Mouse (Mus musculus) lung, embryonic 14.5 days (tissue): Measurements from ENCODE around the gene Sgsm2. TPM values are rescaled to one million over a fixed set of nuclear protein-coding genes. Genes with fewer than 3 reads are reported as not detected.

Experiments used
- ATAC-seq: fragments of 200-750 bp; cut with Nextera tagmentation; 2 replicates; pipeline ENCODE4 v1.8.0; 2017; ENCODE audit warnings: mild to moderate bottlenecking, moderate TSS enrichment, moderate library complexity; ENCODE audit not compliant: insufficient read depth
- DNase-seq: peaks from one replicate; pipeline ENCODE4 v3.0.0-alpha.2; 2015
- H3K27ac ChIP-seq: fragments of 300-500 bp; sonication (generic); 2 replicates; pipeline ENCODE4 v1.5.1; 2014; ENCODE audit warnings: low read depth, mild to moderate bottlenecking, moderate library complexity
- H3K27me3 ChIP-seq: fragments of 300-500 bp; sonication (generic); 2 replicates; pipeline ENCODE4 v1.6.1; 2014; ENCODE audit warnings: low read length, control low read depth; ENCODE audit not compliant: insufficient read depth
- H3K36me3 ChIP-seq: fragments of 300-500 bp; sonication (generic); 2 replicates; pipeline ENCODE4 v1.6.1; 2014; ENCODE audit warnings: control low read depth; ENCODE audit not compliant: insufficient read depth
- H3K4me1 ChIP-seq: fragments of 300-500 bp; sonication (generic); 2 replicates; pipeline ENCODE4 v1.6.1; 2014; ENCODE audit warnings: antibody characterized with exemption, control low read depth; ENCODE audit not compliant: insufficient read depth
- H3K4me2 ChIP-seq: fragments of 300-500 bp; sonication (generic); 2 replicates; pipeline ENCODE4 v1.6.1; 2014; ENCODE audit warnings: mild to moderate bottlenecking
- H3K4me3 ChIP-seq: fragments of 300-500 bp; sonication (generic); 2 replicates; pipeline ENCODE4 v1.5.1; 2014; ENCODE audit warnings: low read depth, low read length
- H3K9ac ChIP-seq: fragments of 300-500 bp; sonication (generic); 2 replicates; pipeline ENCODE4 v1.6.1; 2014
- H3K9me3 ChIP-seq: fragments of 300-500 bp; sonication (generic); 2 replicates; pipeline ENCODE4 v1.6.1; 2016; ENCODE audit warnings: low read depth, low read length, control low read depth
- CTCF ChIP-seq: IDR thresholded peaks from 2 replicates; pipeline ENCODE4 v1.5.1; 2016; ENCODE audit warnings: antibody characterized with exemption, low read depth
- WGBS: fragments of 180-500 bp; shearing (Covaris S2); extraction: QIAGEN DNeasy Blood & Tissue Kit; methylation state at CpG from one replicate; pipeline ENCODE4 v1.1.7; 2014; 5-methylcytosine and 5-hydroxymethylcytosine counted together
- polyA plus RNA-seq: library from polyadenylated mRNA; unstranded; fragments of >200 nt; fragmentation: Nextera tagmentation; extraction: Ambion mirVana; gene quantifications from 2 replicates; pipeline ENCODE4 v1.2.1, GENCODE M21; 2014

Gene Sgsm2
- polyA plus RNA-seq, 1 experiment from 2014 or later, result 4.8 TPM

DNA sequence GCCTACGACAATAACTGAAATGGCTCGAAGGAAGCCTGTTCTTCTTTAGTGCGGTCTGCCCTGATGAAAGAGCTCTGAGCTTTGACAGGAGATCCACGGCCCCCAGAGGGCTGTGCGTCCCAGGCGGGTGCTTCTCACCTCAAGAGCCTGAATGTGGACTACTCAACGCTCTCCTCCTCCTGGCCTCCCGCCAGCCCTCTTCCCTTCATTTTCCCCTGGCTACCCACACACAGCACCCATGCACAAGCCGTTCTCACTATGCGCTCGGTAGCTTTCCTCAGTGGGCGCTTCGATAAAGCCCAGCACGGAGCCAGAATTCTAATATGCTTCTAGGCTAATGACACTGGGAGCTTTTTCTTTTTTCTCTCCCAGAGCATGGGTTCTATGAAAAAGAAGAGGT lies 14.9 kb downstream of the Sgsm2 start:
- Histone ChIP-seq H3K27ac (no peak overlapping the region), H3K9ac (no peak overlapping the region), H3K4me3 (no peak overlapping the region), H3K4me1 (no peaks in the 10 kb centered on the region), H3K9me3 (no peaks in the 10 kb centered on the region), H3K27me3 (no peaks in the 10 kb centered on the region), H3K36me3 (no peaks in the 10 kb centered on the region), H3K4me2 (no peak overlapping the region)
- TF ChIP-seq CTCF, result no peak
- ATAC-seq, result no peak
- no peak for DNase-seq
- WGBS, result 53% methylated on average over 14 of the region's 14 CpGs

GRCm38 (mm10) chr11:74880999-74881398 lies 15.9 kb downstream of the Sgsm2 start:
- Histone ChIP-seq H3K27me3 (no peaks in the 10 kb centered on the region), H3K4me2 (no peak overlapping the region), H3K9me3 (no peaks in the 10 kb centered on the region), H3K36me3 (no peaks in the 10 kb centered on the region), H3K9ac (no peak overlapping the region), H3K4me1 (no peaks in the 10 kb centered on the region), H3K4me3 (no peak overlapping the region), H3K27ac (no peak overlapping the region)
- no peak for TF ChIP-seq CTCF
- ATAC-seq (no peak), DNase-seq (no peak)
- WGBS, result 72% methylated on average over 9 of the region's 9 CpGs

DNA sequence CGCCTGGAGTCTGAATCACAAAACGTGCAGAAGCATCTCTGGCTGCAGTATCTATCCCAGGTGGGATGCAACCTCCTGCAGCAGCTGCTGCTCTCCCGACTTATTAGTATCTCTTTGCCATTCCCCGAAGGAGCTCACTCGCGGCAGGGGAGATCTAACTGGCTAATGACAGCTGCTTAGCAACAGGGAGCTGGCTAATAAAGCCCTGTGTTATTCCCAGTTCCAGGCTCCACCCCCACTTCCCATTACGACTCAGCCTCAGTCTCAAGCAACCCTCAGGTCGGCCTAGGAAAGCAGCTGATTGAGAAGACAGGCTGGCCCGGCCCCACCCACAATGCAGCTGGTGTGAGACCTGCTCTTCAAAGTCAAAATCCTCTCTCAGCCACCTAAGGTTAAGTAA lies 20.1 kb downstream of the Sgsm2 start:
- H3K4me3 ChIP-seq, result no peak overlapping the region
- ATAC-seq (peak; percentile 62), DNase-seq (peak; percentile 68)
- H3K9ac ChIP-seq, result no peak overlapping the region
- H3K9me3 ChIP-seq, result no peaks in the 10 kb centered on the region
- no peak for TF ChIP-seq CTCF
- no peaks in the 10 kb centered on the region for H3K36me3 ChIP-seq
- no peaks in the 10 kb centered on the region for H3K27me3 ChIP-seq
- 2% methylated on average over 9 of the region's 9 CpGs for WGBS
- H3K4me2 ChIP-seq, result no peak overlapping the region
- no peaks in the 10 kb centered on the region for H3K4me1 ChIP-seq
- no peak overlapping the region for H3K27ac ChIP-seq

DNA sequence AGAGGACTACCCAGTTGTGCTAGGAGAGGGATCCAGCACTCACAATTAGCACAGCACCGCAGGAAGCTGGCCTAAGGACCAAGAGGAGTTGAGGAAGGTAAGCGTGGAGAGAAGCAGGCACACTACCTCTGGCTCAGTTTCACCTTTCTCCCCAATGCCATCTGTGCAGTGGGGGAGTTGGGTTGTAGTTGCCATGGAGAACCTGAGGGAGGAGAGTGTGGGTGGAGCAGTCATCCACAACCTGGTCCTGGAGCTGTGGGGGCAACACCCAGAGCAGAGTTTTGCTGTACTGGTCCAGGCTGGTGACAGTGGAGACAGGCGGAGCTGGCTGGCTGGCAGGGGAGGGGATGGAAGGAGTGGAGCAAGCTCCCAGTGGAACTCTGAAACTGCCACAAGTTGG lies 22.2 kb downstream of the Sgsm2 start:
- WGBS, result 66% methylated on average over 3 of the region's 3 CpGs

DNA sequence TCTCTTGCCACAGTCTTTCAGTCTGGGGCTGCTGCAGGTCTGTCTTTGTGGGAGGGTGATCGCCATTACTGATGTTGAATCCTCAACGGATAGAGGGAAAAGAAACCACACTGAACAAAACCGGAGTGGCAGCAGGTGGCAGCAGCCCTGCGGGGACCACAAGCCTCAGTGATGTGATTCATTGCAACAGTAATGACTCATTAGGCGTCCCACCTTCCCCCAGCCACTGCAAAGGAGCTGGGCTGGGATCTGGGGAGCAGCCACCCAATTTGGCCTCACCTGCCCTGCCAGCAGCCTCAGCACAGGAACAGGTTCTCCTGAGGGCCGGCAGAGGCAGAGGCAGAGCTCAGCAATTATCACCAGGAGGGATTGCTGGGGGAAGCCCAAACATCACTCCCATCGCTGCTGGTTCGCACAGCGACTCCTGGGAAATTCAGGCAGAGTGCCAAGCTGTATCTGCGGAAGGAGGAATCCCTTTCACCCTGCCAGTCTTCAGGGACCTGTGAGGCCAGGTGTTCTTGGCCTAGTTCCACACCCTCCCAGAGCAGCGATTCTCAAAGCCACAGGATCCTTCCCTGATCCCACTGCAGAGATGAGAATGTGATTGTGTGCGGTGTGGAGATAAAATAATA lies 25.8 kb downstream of the Sgsm2 start:
- Histone ChIP-seq H3K36me3 (no peaks in the 10 kb centered on the region), H3K27ac (no peak overlapping the region), H3K9me3 (no peaks in the 10 kb centered on the region), H3K4me1 (peaks cover 4% of the 10 kb centered on the region; the same call in 1 of the 2 replicates), H3K4me3 (no peak overlapping the region), H3K9ac (peak overlapping the region; percentile 9; the same call in 1 of the 2 replicates), H3K4me2 (no peak overlapping the region), H3K27me3 (no peaks in the 10 kb centered on the region)
- no peak for ATAC-seq
- no peak for TF ChIP-seq CTCF
- peak; percentile 32 for DNase-seq
- 38% methylated on average over 12 of the region's 12 CpGs for WGBS

More for the DNA sequence above, 22.2 kb downstream of the Sgsm2 start:
- Histone ChIP-seq H3K27me3 (no peaks in the 10 kb centered on the region), H3K27ac (no peak overlapping the region), H3K9me3 (no peaks in the 10 kb centered on the region), H3K36me3 (no peaks in the 10 kb centered on the region), H3K9ac (no peak overlapping the region), H3K4me3 (no peak overlapping the region), H3K4me2 (no peak overlapping the region), H3K4me1 (peaks cover 4% of the 10 kb centered on the region; the same call in 1 of the 2 replicates)
- ATAC-seq (no peak), DNase-seq (no peak)
- no peak for TF ChIP-seq CTCF

DNA sequence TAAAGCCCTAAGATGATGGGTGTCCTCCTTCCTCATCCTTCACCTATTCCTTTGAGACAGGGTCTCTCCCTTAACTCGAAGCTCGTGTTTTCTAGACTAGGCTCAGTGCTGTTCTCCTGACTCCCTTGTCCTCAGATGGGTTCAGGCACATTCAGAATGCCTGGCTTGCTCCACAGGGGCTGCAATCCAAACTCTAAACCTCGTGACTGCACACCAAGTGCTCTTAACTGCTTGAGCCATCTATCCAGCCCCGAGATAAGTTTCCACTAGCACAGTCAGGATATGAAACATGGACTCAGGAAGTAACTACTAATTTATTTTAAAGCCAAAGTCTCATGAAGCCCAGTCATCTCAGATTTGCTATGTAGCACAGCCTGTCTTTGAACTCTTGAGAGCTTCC lies 26.3 kb downstream of the Sgsm2 start:
- Histone ChIP-seq H3K4me1 (peaks cover 4% of the 10 kb centered on the region; the same call in 1 of the 2 replicates), H3K4me3 (no peak overlapping the region), H3K27ac (no peak overlapping the region), H3K9me3 (no peaks in the 10 kb centered on the region), H3K27me3 (no peaks in the 10 kb centered on the region), H3K36me3 (no peaks in the 10 kb centered on the region), H3K4me2 (no peak overlapping the region), H3K9ac (no peak overlapping the region)
- TF ChIP-seq CTCF, result no peak
- ATAC-seq, result no peak
- DNase-seq, result no peak
- WGBS, result 63% methylated on average over 4 of the region's 4 CpGs

- no peaks in the 10 kb centered on the region for H3K36me3 ChIP-seq
- H3K27ac ChIP-seq, result no peak overlapping the region
- no peaks in the 10 kb centered on the region for H3K9me3 ChIP-seq
- TF ChIP-seq CTCF, result no peak
- 85% methylated on average over 6 of the region's 6 CpGs for WGBS
- peaks cover 4% of the 10 kb centered on the region; the same call in 1 of the 2 replicates for H3K4me1 ChIP-seq
- no peak overlapping the region for H3K4me3 ChIP-seq
- H3K4me2 ChIP-seq, result no peak overlapping the region
- no peaks in the 10 kb centered on the region for H3K27me3 ChIP-seq
- no peak for ATAC-seq
- DNase-seq, result no peak
- H3K9ac ChIP-seq, result no peak overlapping the region
Measured at GRCm38 (mm10) chr11:74869603-74870002, 27.3 kb downstream of the Sgsm2 start.
